Mouse (Mus musculus): Measurements from ENCODE around the gene Syn3.
A peak's percentile ranks its signal among the peaks of the same experiment; 100 is the strongest.
"Not testable (repeated sequence)": the region's sequence is repeated elsewhere in the genome, so short reads cannot be mapped to it uniquely, and the experiment has no call there.

Gene Syn3

DNA sequence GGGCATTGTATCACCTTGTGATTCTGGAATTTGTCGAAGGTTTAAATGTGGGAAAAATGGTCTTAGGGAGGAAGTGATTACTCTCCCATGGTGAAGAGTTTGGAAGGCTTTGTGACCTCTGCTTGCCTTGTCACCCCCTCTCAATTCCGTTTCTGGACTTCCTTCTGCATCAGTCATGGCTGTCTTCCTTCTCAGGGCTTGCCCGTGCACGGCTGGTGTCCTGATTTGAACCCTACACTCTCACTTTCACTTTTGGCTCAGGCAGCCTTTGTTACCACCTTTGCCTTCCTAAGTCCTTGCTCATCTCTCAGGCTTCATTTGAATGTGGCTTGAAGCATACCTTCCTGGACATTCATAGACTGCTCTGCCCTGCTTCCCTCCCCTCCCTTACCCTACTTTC lies 424.6 kb downstream of the Syn3 start:
- DNase-seq, result no peak

DNA sequence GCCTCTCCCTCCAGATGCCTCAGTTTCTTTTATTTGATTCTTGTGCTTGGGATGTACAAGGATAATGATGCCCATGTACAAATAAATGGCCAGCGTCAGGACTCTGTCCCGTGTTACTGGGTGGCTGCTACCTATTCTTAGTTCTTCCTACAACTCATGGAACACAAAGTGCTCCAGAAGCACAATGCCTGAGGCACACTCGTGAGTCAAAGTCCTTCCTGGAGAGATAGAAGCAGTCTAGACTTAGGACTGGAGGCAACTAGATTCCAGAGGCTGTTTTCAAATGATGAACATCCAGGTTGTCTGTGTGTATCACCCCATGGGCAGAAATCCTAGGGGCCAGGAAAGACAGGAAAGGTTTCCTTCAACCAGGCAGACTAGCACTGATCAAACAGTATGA lies 427.9 kb downstream of the Syn3 start:
- DNase-seq, result no peak

DNA sequence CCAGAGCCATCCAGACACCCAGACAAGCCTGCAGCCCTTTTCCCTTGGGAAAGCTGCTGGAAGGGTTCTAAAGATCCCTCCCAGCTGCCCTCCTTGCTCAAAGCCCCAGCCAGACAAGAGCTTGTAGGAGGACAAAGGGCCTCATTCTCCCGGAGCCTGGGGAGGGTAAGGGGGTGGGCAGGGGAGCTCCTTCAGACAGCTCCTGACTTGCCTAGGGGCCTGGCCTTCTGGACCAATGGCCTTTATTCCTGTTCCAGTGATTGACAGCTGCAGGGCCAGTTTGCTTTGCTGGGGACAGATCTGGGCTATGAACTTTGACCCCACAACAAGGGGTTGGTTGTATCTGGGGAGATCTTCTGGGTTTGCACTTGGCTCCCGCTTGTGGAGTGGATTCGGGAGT lies 429.4 kb downstream of the Syn3 start:
- no peak for DNase-seq

DNA sequence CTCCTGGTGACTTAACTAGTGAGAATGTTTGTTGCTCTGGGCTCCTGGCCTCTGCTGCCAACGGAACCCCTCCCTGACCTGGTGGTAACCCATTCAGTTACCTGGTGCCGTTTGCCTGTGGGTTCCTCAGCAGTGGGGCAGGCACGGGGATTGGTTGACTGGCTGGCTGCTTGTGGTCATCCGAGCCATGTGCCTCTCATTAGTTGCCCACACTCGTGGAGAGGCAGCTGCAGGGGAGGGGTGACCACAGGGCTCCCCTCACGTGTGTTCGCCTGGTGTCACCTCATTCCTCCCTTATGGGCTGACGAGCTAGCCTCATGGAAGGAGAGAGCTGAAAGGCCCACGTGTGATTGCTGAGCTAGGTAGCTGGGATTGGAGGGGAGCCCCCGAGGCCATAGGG lies 430.8 kb downstream of the Syn3 start:
- no peak for DNase-seq

GRCm38 (mm10) chr10:86066651-86067050 lies 432.0 kb downstream of the Syn3 start:
- DNase-seq, result no peak

DNA sequence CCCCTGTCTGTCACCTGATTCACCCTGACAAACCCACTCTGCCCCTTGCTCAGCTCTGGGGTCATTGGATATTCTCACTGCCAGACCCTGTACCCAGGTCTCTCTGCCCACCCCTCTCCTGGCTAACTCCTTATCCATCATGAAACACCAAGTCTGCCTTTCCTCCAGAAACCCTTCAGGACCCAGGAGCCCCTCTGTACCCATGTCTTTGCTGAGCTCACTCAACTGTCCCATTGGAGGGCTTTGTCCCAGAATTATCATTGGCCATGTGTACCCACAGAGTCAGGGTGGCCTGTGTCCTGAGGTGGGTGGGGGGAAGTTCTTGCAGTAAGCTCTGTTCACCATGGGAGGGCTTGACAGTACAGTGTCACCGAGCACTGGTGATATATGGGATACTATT lies 433.0 kb downstream of the Syn3 start:
- DNase-seq, result no peak

DNA sequence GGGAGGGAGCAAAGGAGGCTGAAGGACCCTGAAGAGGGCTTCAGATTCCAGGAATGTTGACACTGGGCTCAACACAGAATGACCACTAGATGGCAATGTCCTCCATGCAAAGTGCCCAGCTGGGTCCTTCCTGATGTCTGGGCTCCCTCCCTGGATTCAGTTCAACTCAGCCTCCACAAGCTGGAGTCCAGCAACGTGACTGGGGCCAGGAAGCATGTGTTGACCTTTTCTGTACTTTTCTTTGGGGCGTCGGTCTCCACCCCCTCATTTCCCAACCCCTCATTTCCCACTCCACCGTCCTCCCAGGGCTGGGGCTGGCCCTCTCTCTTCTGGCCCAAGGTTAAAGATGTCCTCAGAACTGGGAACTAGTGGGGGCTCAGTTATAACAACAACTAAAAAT lies 433.8 kb downstream of the Syn3 start:
- DNase-seq, result peak; percentile 52

DNA sequence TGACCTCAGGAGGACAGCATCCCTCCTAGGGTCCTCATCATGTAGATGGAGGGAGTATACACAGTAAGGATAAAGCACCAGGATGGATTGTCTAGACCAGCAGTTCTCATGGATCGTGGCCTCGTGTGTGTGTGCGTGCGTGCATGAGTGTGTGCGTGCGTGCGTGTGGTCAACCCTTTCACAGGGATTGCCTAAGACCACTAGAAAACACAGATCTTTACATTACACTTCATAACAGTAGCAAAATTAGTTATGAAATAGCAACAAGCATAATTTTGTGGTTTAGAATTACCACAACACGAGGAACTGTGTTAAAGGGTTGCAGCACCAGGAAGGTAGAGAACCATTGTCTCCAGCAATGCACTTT lies 435.7 kb downstream of the Syn3 start:
- DNase-seq, result no peak

GRCm38 (mm10) chr10:86062261-86063017 lies 436.3 kb downstream of the Syn3 start:
- peak; percentile 26 for DNase-seq

DNA sequence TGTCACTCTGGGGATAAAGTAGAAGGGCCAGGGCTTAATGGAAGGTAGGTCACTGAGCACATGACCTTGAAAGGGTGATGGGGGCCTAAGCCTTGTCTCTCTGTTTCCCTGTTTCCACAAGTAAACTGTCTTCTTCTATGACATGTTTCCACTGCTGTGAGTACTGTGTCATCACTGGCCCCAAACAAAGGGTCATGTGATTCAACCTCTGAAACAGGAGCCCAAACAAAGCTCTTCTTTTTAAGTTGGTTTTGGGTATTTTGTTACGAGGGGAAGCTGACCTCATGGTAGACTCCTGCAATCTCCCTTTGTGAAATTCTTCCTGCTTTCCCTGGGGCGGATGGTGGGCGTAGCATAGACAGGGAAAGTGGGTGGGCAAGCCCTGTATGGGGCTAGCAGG lies 438.4 kb downstream of the Syn3 start:
- no peak for DNase-seq

DNA sequence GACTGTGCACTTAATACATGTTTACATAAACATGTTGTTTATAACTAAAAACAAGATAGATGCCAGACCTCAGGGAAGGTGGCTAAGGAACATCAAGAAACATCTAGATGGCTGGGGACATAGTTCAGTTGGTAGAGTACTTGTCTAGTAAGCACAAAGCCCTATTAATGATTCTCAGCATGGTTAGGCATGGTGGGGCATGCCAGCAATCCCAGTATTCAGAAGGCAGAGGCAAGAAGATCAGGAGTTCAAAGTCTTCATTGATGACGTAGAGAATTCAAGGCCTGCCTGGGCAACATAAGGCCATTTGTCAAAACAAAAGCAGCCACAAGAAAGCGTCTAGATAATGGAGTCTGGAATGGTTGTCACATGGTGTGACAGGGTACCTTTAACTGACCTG lies 441.0 kb downstream of the Syn3 start:
- DNase-seq, result no peak

DNA sequence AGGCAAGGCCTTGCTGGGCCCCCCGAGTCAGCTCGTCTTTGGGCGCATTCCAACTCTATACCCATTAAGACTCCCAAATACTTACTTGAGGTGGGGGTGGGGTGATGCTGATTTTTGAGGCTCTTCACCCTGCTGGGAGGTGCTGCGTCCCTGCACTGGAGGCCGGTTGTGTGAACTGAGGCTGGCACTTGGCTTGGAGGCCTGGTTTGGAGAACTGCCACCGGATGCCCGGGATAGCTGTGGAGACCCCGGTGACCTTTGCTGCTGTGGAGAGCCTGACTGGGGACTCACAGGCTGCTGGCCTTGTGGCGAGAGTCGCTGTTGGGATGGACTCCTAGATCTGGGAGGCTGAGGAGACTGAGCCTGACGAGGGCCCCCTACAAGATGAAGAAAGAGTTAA lies 441.4 kb downstream of the Syn3 start:
- DNase-seq, result no peak

GRCm38 (mm10) chr10:86056297-86056903 lies 442.3 kb downstream of the Syn3 start:
- no peak for DNase-seq

- no peak for DNase-seq
These were observed 445.7 kb downstream of the Syn3 start for GRCm38 (mm10) chr10:86052818-86053522.

GRCm38 (mm10) chr10:86050522-86050921 lies 448.2 kb downstream of the Syn3 start:
- no peak for DNase-seq

GRCm38 (mm10) chr10:86047786-86048185 lies 450.9 kb downstream of the Syn3 start:
- no peak for DNase-seq

GRCm38 (mm10) chr10:86046371-86046770 lies 452.3 kb downstream of the Syn3 start:
- DNase-seq, result no peak

- no peak for DNase-seq
These were observed 454.6 kb downstream of the Syn3 start for GRCm38 (mm10) chr10:86044066-86044465.

DNA sequence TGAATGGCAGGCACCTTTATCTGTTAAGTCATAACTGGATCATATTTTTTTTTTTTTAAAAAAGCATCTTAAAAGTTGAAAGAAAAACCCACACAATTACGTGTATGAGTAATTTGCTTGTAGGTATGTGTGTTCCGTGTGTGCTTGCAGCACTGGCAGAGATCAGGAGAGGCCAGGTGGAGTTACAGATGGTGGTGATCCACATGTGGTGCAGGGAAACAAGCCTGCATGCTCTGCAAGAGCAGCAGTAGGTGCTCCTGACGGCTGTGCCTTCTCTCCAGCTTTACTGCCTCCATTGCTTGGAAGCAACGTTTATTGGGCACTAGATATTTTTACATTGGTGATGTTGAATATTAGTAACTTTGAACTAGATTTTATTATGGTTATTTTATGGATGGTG lies 455.0 kb downstream of the Syn3 start:
- no peak for DNase-seq

- no peak for DNase-seq
These were observed 464.5 kb downstream of the Syn3 start for GRCm38 (mm10) chr10:86034007-86034728.

GRCm38 (mm10) chr10:86032517-86032916 lies 466.2 kb downstream of the Syn3 start:
- DNase-seq, result no peak

GRCm38 (mm10) chr10:86030743-86031142 lies 468.0 kb downstream of the Syn3 start:
- no peak for DNase-seq

DNA sequence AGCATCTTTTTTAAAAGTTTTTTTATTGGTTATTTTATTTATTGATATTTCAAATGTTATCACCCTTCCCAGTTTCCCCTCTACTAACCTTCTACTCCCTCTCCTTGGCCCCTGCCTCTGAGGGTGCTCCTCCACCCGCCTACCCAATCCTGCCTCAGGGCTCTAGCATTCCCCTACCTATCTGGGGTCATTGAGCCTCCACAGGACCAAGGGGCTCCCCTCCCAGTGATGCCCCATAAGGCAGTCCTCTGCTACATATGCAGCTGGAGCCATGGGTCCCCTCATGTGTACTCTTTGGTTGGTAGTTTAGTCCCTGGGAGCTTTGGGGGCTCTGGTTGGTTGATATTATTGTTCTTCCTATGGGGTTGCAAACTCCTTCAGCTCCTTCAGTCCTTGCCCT lies 471.9 kb downstream of the Syn3 start:
- not testable (repeated sequence) for DNase-seq

DNA sequence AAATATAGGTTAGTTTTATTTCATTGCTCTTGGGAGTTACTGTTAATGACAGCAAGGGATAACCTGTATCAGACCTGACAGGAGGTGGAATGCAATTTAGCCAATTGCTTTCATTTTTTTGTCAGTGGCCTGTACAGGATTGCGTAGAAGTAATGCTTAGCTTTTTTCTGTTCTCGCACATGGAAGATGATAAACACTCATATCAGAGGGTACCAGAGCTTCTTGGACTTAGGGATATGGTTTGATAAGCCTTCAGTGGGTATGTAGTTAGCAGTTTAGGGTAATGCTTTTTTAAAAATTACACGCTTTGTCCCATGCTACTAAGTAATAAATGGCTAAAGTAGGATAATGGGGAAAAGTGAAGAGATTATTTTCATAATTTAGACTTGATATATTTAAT lies 472.3 kb downstream of the Syn3 start:
- no peak for DNase-seq

Data from cerebellum, adult 8-10 months (tissue).